Mouse (Mus musculus) effector memory CD4-positive, alpha-beta T cell, adult 7 months (primary cell): ENCODE data around the gene Mettl16. TPM values are rescaled to one million over a fixed set of nuclear protein-coding genes. Genes with fewer than 3 reads are reported as not detected.

ENCODE experiments used
- polyA plus RNA-seq: library from polyadenylated mRNA; unstranded; fragments of 100-300 nt; shearing (Covaris generic); gene quantifications from one replicate; pipeline ENCODE4 v1.2.1, GENCODE M21; 2017

Gene Mettl16
- 29.5 TPM for polyA plus RNA-seq

DNA sequence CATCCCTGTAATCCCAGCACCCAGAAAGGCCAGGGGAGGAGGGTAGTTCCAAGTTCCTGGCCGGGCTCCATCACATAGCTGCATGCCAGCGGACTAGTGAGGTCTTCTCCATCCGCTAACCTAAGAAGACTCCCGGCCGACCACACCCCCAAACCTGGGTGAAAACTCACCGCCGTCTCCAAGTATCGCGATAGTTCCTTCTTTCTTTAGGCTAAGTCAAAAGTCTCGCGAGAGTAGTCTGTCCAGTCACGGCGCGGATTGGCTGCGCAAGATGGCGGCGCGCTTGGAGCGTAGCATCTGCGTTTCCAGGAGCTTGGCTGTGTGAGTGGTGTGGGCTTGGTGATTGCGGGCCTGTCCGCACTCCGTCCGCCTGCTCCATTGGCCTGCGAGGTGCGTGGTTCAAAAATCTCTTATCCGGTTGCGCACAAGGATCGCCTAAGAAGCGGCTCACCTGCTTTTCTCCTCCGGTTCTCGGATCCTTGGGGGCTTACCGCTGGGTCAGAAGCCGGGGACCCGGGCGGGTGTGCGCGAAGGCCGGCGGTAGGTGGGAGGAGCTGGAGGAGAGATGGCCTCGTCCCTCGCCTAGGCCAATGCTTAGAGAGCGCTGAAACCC lies at the start of gene Mettl16:
Mettl16 (plus strand) TSS at position 236 of the 613 bp plus-strand sequence.

DNA sequence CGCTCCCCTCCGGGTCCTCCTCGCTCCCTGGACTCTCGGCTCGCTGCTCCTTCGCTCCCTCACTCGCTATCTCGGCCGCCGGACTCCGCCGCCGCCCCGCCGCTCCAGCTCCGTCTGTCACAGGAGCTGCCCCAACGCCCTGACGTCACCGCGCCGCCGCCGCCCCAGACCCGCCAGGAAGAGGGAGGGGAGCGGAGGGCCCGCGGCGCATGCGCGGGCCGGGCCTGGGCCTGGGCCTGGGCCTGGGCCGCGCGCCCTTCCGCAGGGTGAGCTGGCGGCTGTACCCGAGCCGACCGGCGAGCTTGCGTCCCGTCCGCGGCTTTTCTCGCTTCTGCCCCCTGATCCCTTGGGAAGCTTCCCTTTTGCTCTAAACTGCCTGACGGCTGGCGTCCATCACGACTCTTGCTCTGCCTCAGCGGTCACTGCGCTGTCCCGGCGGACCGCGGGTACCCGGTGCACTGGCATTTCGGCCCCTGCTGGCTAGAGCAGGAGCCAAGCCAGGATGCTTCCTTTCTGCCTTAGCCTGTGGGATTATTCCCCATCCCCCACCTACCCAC lies 46.3 kb upstream of the Mettl16 start, which contains the start of gene Pafah1b1:
Pafah1b1 (minus strand) TSS at position 436 of the 557 bp plus-strand sequence.

DNA sequence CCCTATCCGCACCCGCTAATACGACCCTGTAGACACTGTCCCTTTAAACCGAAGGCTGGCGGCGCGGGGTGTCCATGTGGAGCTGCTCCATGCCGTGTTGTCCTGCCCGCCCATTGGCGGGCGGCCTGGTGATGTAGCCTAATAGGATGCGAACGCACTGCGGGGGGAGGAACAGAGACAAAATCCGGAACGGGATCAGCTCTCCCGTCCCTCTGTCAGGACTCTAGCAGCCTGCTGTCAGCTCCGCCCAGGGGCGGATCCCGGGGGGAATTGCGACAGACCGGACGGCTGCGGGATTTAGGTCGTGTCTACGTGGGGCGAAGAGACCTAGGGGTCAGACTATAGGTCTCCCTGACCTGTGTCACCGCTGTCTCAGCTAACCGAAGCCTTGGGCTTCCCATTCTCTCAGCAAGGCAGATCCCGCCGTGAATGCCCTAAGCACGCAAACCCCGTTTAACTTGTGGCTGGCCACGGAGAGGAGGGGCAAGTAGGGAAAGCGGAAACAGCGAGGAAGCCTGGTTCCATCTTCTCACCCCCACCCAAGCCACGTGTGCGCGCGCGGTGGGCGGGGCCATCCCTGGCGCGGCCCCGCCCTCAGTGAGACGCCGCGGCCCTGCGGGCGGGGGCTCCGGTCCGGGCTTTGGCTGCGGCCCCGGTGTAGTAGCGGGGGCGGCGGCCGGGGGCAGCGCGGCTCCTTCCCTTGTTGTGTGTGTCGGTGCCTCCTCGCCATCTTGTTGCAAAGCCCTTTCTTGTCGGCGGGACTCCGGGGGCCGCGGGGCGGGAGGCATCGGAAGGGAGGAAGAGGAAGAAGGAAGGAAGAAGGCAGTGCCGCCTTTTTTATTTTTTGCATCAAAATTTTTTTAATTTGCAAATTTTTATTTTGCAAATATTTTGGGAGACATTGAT lies 59.9 kb downstream of the Mettl16 start, which contains the start of gene Mnt:
Mnt (plus strand) TSS at position 665 of the 906 bp plus-strand sequence.

Other genes with a start within 250 kb of the Mettl16 start
- gene Rap1gap2, start 159.9 kb upstream of the Mettl16 start, polyA plus RNA-seq, result 15.3 TPM
- gene Ccdc92b, start 151.2 kb upstream of the Mettl16 start, polyA plus RNA-seq, result 0.12 TPM
- 27.0 TPM for gene Cluh, start 121.3 kb upstream of the Mettl16 start, polyA plus RNA-seq
- 87.5 TPM for gene Pafah1b1, start 46.2 kb upstream of the Mettl16 start, polyA plus RNA-seq
- 12.5 TPM for gene Mnt, start 60.1 kb downstream of the Mettl16 start, polyA plus RNA-seq
- gene Sgsm2, start 126.2 kb downstream of the Mettl16 start, polyA plus RNA-seq, result 5.6 TPM
- 40.3 TPM for gene Tsr1, start 127.2 kb downstream of the Mettl16 start, polyA plus RNA-seq
- gene Smg6, start 155.0 kb downstream of the Mettl16 start, polyA plus RNA-seq, result 28.4 TPM
- gene Srr, start 155.1 kb downstream of the Mettl16 start, polyA plus RNA-seq, result 3.5 TPM